Mouse (Mus musculus): ENCODE data around the gene Samd9l.
"Not testable (repeated sequence)": the region's sequence is repeated elsewhere in the genome, so short reads cannot be mapped to it uniquely, and the experiment has no call there.

The Samd9l gene

DNA sequence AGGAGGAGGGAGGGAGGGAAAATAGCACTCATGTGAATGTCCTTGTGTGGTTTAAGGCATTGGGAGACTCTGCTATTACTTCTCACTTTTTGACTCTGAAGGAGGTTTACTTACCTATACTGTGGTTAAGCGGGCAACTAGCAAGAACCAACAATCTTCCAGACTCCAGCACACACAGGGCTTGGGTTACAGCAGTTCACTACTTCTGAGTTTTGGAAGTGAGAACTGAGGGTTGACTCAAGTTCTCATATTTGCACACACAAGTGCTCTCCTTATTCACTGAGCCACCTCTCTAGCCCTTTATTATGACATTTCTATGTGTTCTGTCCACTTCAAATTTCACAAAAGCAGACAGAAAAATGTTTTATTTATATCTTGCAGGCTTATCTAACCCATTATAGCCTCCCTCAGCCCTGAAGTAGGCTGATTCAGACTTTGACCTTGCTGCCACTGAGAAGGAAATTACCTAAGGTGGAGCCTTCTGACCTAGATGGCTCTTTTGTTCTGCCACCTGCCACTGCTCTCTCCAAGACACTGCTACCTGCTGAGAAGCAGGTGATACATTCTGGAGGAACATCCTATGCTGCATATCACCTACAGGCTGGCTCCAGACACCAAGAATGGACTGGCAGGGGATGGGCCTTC lies 55.6 kb downstream of the Samd9l start:
- not testable (repeated sequence) for DNase-seq (ENCODE audit: low spot score)

GRCm38 (mm10) chr6:3341479-3341878 lies 57.9 kb downstream of the Samd9l start:
- no peak for DNase-seq (ENCODE audit: low spot score)

- DNase-seq (ENCODE audit: low spot score): not testable (repeated sequence)
Observed at GRCm38 (mm10) chr6:3340928-3341327, 58.4 kb downstream of the Samd9l start.

DNA sequence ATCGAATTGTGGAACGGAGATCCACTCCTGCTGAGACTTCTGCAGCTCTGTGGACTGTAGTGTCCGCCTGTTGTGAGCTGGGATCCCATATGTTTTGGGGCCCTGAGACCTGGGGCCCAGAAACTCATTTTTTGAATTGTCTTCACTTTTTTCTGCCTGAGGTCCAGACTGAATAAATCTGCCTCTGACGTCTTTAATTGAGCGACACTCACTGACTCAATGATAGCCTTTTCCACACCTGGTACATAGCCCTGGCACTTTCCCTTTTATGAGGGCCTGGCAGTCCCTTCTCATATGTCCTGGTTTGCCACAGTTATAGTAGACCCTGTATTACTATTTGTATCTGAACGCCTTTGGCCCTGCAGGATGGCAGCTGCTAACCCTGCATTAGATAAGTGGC lies 60.2 kb downstream of the Samd9l start:
- DNase-seq (ENCODE audit: low spot score): not testable (repeated sequence)

Data from c-Kit-positive CD71-positive TER-119-positive erythroid progenitor cells, embryonic 14.5 days (primary cell).